Mouse (Mus musculus) bone marrow macrophage, adult 2 months (primary cell): ENCODE measurements at regions not wholly inside any gene's neighbourhood (a gene's known extent, or its start where the extent isn't known, plus 50 kb on each side); places are given as distances from the start of the nearest gene placed in this dataset.

Experiments
- CTCF ChIP-seq: IDR thresholded peaks from 2 replicates; pipeline ENCODE4 v1.5.1; 2012; ENCODE audit warnings: low read depth, mild to moderate bottlenecking, low read length, moderate library complexity
- POLR2A ChIP-seq: IDR thresholded peaks from 2 replicates; pipeline ENCODE4 v1.6.1; 2012; ENCODE audit warnings: mild to moderate bottlenecking, low read depth, low read length, borderline replicate concordance

- TF ChIP-seq CTCF (no peak), POLR2A (no peak)
Measured at GRCm38 (mm10) chr1:185887031-185887430, 230.1 kb downstream of the Lyplal1 start.
